Mouse (Mus musculus) ES-CJ7 (cell line): ENCODE results near the gene Akap17b.

ENCODE experiments used
- DNase-seq: peaks from one replicate; pipeline ENCODE4 v3.0.0; 2011; ENCODE audit warnings: low read depth, low spot score

Akap17b gene

GRCm38 (mm10) chrX:36587304-36588209 is 57.6 kb downstream of the Akap17b start:
- DNase-seq: no peak

GRCm38 (mm10) chrX:36586629-36587303 is 58.4 kb downstream of the Akap17b start:
- DNase-seq: no peak

GRCm38 (mm10) chrX:36562079-36562478 is 83.1 kb downstream of the Akap17b start:
- no peak for DNase-seq

GRCm38 (mm10) chrX:36561650-36562049 is 83.5 kb downstream of the Akap17b start:
- peak; percentile 26 for DNase-seq

GRCm38 (mm10) chrX:36560170-36560569 is 85.0 kb downstream of the Akap17b start:
- DNase-seq: no peak
